Mouse (Mus musculus): ENCODE data around the gene Men1. TPM values are rescaled to one million over a fixed set of nuclear protein-coding genes. Genes with fewer than 3 reads are reported as not detected.
"Not testable (repeated sequence)": the region's sequence is repeated elsewhere in the genome, so short reads cannot be mapped to it uniquely, and the experiment has no call there.

Men1 gene
- total RNA-seq, 2 experiments from 2014 or later, result 7.0 to 7.8 TPM

GRCm38 (mm10) chr19:6306586-6306985 is 28.2 kb upstream of the Men1 start:
- Histone ChIP-seq H3K27ac (peak overlapping the region; percentile 92), H3K4me3 (peak overlapping the region; percentile 90)
- peak; percentile 83 for TF ChIP-seq CTCF (IDR thresholded peaks at IDR 0.05)

DNA sequence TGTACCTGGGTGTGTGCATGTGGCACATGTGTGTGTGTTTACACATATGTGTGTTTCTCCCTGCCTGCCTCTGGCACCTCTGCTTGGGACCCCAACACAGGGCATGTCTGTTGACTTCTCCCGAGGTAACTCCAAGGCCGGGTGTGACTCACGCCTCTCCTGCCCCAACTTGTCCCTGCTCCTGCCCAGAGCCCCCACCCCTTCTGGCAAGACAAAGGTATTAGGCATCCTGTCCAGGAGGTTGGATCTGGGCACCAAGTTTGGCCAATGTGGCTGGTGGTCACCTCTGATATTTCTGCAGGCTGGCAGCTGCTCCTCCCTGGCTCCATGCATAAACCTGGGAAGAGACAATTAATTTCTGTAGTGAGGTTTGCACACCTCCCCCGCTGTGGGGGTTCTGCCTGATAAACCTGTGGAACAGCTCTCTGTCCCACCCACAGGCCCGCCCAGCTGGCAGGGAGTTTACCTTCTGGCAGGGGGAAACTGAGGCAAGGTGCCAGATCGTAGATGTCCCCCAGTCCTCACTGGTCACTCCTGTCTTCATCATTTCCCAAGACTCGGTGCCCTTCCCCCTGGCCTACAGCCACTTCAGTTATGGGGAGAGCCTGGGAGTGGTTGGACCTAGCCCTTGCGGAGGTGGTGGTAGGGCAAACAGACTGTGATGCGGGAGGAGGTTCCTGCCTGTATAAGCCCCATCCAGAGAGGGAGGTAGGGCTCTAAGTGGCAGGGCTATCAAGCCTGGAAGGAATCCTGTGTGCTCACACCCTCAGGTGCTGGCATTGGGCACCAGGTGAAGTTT is 26.8 kb upstream of the Men1 start:
- intact Hi-C loops (cut with DNase I), result loop anchor here (2.0 kb wide), 1 partner anchor 23 kb away; no protein-coding TSS in a partner anchor
- DNase-seq, result no peak
- Histone ChIP-seq H3K4me3 (no peak overlapping the region), H3K27ac (no peak overlapping the region)
- TF ChIP-seq CTCF (IDR thresholded peaks at IDR 0.05), result no peak

More at GRCm38 (mm10) chr19:6306586-6306985, 28.2 kb upstream of the Men1 start:
- intact Hi-C loops (cut with DNase I), result loop anchor here (2.0 kb wide), 1 partner anchor 24 kb away; no protein-coding TSS in a partner anchor
- DNase-seq, result peak; percentile 86

- no peak for DNase-seq
- intact Hi-C loops (cut with DNase I), result no loop called here
- no peak for TF ChIP-seq CTCF (IDR thresholded peaks at IDR 0.05)
- no peak overlapping the region for H3K4me3 ChIP-seq
- no peak overlapping the region for H3K27ac ChIP-seq
Measured at GRCm38 (mm10) chr19:6310181-6310580, 24.6 kb upstream of the Men1 start.

- DNase-seq; intact Hi-C loops (cut with DNase I); H3K27ac ChIP-seq; H3K4me3 ChIP-seq: not testable (repeated sequence)
Measured at GRCm38 (mm10) chr19:6311783-6312182, 23.0 kb upstream of the Men1 start.

- no peak for TF ChIP-seq CTCF (IDR thresholded peaks at IDR 0.05)
- no peak for DNase-seq
- intact Hi-C loops (cut with DNase I), result no loop called here
- Histone ChIP-seq H3K27ac (no peak overlapping the region), H3K4me3 (no peak overlapping the region)
Measured at GRCm38 (mm10) chr19:6313796-6314195, 21.0 kb upstream of the Men1 start.

- Histone ChIP-seq H3K4me3 (no peak overlapping the region), H3K27ac (no peak overlapping the region)
- TF ChIP-seq CTCF (IDR thresholded peaks at IDR 0.05), result no peak
- intact Hi-C loops (cut with DNase I), result no loop called here
- DNase-seq, result no peak
Measured at GRCm38 (mm10) chr19:6314513-6314912, 20.3 kb upstream of the Men1 start.

GRCm38 (mm10) chr19:6315573-6315972 is 19.2 kb upstream of the Men1 start:
- intact Hi-C loops (cut with DNase I), result no loop called here
- H3K4me3 ChIP-seq, result no peak overlapping the region
- H3K27ac ChIP-seq, result no peak overlapping the region
- no peak for TF ChIP-seq CTCF (IDR thresholded peaks at IDR 0.05)
- DNase-seq, result no peak

DNA sequence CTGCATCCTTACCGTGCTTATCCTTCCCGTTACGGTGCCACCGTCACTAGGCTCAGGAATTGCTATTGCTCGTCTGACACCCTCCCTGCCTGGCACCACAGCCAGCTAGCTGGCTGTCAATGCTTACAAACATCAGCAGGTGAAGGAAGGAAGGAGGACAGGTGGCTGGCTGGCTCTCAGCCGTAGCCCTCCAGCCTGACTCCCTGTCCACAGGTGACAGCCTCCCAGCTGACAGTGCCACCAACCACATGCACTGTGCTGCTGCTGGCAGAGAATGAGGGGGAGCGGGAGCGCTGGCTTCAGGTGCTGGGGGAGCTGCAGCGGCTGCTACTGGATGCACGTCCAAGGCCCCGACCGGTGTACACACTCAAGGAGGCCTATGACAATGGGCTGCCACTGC is 16.6 kb upstream of the Men1 start:
- no peak for TF ChIP-seq CTCF (IDR thresholded peaks at IDR 0.05)
- Histone ChIP-seq H3K27ac (no peak overlapping the region), H3K4me3 (no peak overlapping the region)
- intact Hi-C loops (cut with DNase I), result no loop called here
- no peak for DNase-seq

GRCm38 (mm10) chr19:6321358-6321757 is 13.4 kb upstream of the Men1 start:
- intact Hi-C loops (cut with DNase I), result no loop called here
- no peak for DNase-seq
- TF ChIP-seq CTCF (IDR thresholded peaks at IDR 0.05), result no peak
- no peak overlapping the region for H3K4me3 ChIP-seq
- peak overlapping the region; percentile 35; the same call in 1 of the 2 replicates for H3K27ac ChIP-seq

GRCm38 (mm10) chr19:6321786-6322621 is 12.8 kb upstream of the Men1 start:
- Histone ChIP-seq H3K4me3 (peak overlapping the region; percentile 43), H3K27ac (peak overlapping the region; percentile 35; the same call in 1 of the 2 replicates)
- TF ChIP-seq CTCF (IDR thresholded peaks at IDR 0.05), result no peak
- DNase-seq, result peak; percentile 62
- intact Hi-C loops (cut with DNase I), result no loop called here

- DNase-seq, result no peak
- Histone ChIP-seq H3K27ac (no peak overlapping the region), H3K4me3 (no peak overlapping the region)
- intact Hi-C loops (cut with DNase I), result no loop called here
- no peak for TF ChIP-seq CTCF (IDR thresholded peaks at IDR 0.05)
Measured at GRCm38 (mm10) chr19:6324751-6325150, 10.0 kb upstream of the Men1 start.

GRCm38 (mm10) chr19:6331178-6331577 is 3.6 kb upstream of the Men1 start:
- intact Hi-C loops (cut with DNase I), result loop anchor here (1.0 to 10.0 kb wide), 3 partner anchors 24 to 206 kb away; partner anchors contain the start of genes Cdc42bpg and Snx15
- TF ChIP-seq CTCF (IDR thresholded peaks at IDR 0.05), result no peak
- DNase-seq, result no peak
- Histone ChIP-seq H3K4me3 (peak overlapping the region; percentile 56), H3K27ac (peak overlapping the region; percentile 78)
